Mouse (Mus musculus) G1E (cell line): Measurements from ENCODE around the gene Oxct2a. TPM values are rescaled to one million over a fixed set of nuclear protein-coding genes. Genes with fewer than 3 reads are reported as not detected.
"Not testable (repeated sequence)": the region's sequence is repeated elsewhere in the genome, so short reads cannot be mapped to it uniquely, and the experiment has no call there.

Experiments
- ATAC-seq: 2 replicates; pipeline ENCODE4 v1.8.0; 2016; ENCODE audit warnings: mild to moderate bottlenecking; ENCODE audit not compliant: insufficient number of reproducible peaks, poor library complexity, low FRiP score, severe bottlenecking; ENCODE audit errors: extremely low read depth
- DNase-seq: peaks from one replicate; pipeline ENCODE4 v3.0.0; 2012; ENCODE audit warnings: low spot score
- H3K27me3 ChIP-seq: 2 replicates; pipeline ENCODE4 v1.6.1; 2012; ENCODE audit warnings: mild to moderate bottlenecking, low read length, inconsistent platforms; ENCODE audit not compliant: insufficient read depth
- H3K36me3 ChIP-seq: replicated peaks from 2 replicates; pipeline ENCODE3; 2012; ENCODE audit warnings: mild to moderate bottlenecking, inconsistent platforms
- H3K4me1 ChIP-seq: 2 replicates; pipeline ENCODE4 v1.6.1; 2012; ENCODE audit warnings: low read depth, low read length, inconsistent platforms, mixed read lengths; ENCODE audit not compliant: insufficient read depth
- H3K4me3 ChIP-seq: 2 replicates; pipeline ENCODE4 v1.5.1; 2012; ENCODE audit warnings: low read depth, mild to moderate bottlenecking, inconsistent platforms, low read length, moderate library complexity, mixed read lengths
- H3K9me3 ChIP-seq: replicated peaks from 2 replicates; pipeline ENCODE4 v1.6.1; 2012; ENCODE audit warnings: inconsistent platforms
- CTCF ChIP-seq: IDR thresholded peaks from 2 replicates; pipeline ENCODE4 v1.5.1; 2012; ENCODE audit warnings: low read depth, low read length, inconsistent platforms, mixed read lengths
- GATA1 ChIP-seq: IDR thresholded peaks from 2 replicates; pipeline ENCODE4 v1.6.1; 2012; ENCODE audit warnings: borderline replicate concordance, low read length, inconsistent platforms, mixed read lengths
- GATA2 ChIP-seq: IDR thresholded peaks from 2 replicates; pipeline ENCODE4 v1.6.1; 2012; ENCODE audit warnings: low read depth, low read length, inconsistent platforms, borderline replicate concordance
- POLR2AphosphoS5 ChIP-seq: IDR thresholded peaks from 2 replicates; pipeline ENCODE4 v1.6.1; 2012; ENCODE audit warnings: low read depth, low read length, inconsistent platforms; ENCODE audit not compliant: insufficient replicate concordance
- TAL1 ChIP-seq: conservative IDR thresholded peaks from 2 replicates; pipeline ENCODE4 v1.6.1; 2012; ENCODE audit warnings: low read depth, low read length, inconsistent platforms, mixed read lengths
- polyA plus RNA-seq: library from polyadenylated mRNA; stranded (reverse); fragments of >175 nt; gene quantifications from 2 replicates; pipeline ENCODE4 v1.2.3, GENCODE M21; 2012
- total RNA-seq, 2 experiments: library from RNA; stranded (forward) in 1 of 2; stranded (reverse) in 1 of 2; fragments of 200-1000 nt in 1 of 2; fragments of >200 nt in 1 of 2; fragmentation: Nextera tagmentation in 1 of 2; gene quantifications; 2 replicates each; pipeline ENCODE4 v1.2.3; 2014 to 2017

Oxct2a gene
- total and polyA plus RNA-seq, 3 experiments = 0.33 TPM; not detected in 2

- DNase-seq (no peak), ATAC-seq (no peak)
- no peak overlapping the region for H3K4me3 ChIP-seq
- peaks cover 92% of the 10 kb centered on the region for H3K36me3 ChIP-seq
- peaks cover 12% of the 10 kb centered on the region for H3K9me3 ChIP-seq
- peaks cover 29% of the 10 kb centered on the region for H3K4me1 ChIP-seq
- TF ChIP-seq TAL1 = no peak
- TF ChIP-seq GATA1 = no peak
- no peak for TF ChIP-seq GATA2
- TF ChIP-seq CTCF = no peak
- no peak for TF ChIP-seq POLR2AphosphoS5
- no peaks in the 10 kb centered on the region for H3K27me3 ChIP-seq
These were observed 24.3 kb downstream of the Oxct2a start for GRCm38 (mm10) chr4:123298980-123299670.

DNA sequence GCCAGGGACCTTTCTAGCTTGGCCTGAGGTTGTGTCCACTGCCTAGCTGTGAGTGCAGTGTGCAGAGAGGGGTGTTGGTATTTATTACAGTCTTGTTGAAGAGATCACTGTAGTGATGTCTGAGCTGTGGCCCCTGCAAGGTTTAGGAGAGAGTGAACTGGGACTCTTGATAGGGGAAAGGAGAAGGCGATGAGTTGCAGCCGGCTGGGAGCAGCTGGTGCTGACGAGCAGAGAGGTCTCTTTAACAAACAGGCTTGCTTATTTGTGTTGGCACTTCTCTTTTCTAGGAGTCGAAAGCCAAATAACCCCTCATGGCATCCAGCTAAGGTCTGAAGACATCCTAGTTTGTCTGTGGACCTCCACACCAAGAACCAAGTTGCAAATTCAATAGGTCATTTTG is 25.2 kb downstream of the Oxct2a start:
- ATAC-seq = no peak
- TF ChIP-seq POLR2AphosphoS5 (no peak), CTCF (no peak), GATA2 (no peak), TAL1 (no peak), GATA1 (no peak)
- peaks cover 92% of the 10 kb centered on the region for H3K36me3 ChIP-seq
- H3K4me1 ChIP-seq = peaks cover 32% of the 10 kb centered on the region
- peaks cover 3% of the 10 kb centered on the region for H3K9me3 ChIP-seq
- no peak for DNase-seq
- no peak overlapping the region for H3K4me3 ChIP-seq
- no peaks in the 10 kb centered on the region for H3K27me3 ChIP-seq

DNA sequence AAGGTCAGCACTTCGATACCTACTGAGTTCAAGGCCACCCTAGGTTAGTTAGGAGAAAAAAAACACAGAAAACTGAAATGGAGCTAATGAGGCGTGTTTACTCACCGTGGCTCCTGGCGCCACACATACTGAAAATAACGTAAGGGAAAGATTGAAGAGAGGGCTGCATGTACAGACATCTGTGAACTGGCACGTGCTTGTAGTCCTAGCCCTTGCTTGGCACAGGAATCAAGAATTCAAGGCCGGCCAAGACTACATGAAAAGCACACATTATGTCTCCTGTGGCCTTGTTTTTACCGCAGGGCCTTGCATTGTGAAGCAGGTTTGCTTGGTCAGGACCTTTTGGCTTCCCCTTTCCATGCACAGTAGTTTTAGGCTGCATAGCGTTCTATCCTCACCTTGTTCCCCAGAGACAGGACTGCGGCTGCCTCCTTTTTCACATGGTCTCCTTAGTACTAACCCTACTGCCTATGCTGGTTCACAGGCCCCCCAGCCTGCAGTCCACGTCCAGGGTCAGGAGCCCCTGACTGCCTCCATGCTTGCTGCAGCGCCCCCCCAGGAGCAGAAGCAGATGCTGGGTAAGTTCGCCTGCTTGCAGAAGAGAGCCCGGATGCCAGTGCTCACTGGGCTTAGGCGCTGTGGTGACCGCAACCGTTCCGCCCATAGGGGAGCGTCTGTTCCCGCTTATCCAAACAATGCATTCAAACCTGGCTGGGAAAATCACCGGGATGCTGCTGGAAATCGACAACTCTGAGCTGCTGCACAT is 26.1 kb downstream of the Oxct2a start:
- H3K36me3 ChIP-seq = peaks cover 92% of the 10 kb centered on the region

DNA sequence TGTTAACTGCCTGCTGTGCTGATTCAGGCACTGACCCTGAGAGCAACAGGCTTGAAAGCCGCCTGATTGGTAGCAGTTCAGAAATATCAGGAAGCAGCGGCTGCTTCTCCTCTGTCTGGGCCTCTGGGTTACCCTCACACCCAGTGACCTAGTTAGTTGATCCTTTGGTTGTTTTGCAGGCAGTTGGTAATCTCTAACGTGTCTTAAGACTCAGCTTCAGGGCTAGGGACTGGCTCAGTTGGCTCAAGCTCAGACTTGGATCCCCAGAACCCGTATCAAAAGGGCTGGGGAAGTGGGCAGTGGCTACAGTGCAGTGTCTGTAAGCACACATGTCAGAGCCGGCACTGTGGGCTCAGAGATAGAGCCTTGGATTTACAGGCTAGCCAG is 27.3 kb downstream of the Oxct2a start:
- TF ChIP-seq TAL1 (no peak), POLR2AphosphoS5 (no peak), GATA2 (no peak), GATA1 (no peak), CTCF (no peak)
- Histone ChIP-seq H3K4me1 (peaks cover 42% of the 10 kb centered on the region), H3K4me3 (no peak overlapping the region), H3K9me3 (no peaks in the 10 kb centered on the region), H3K27me3 (no peaks in the 10 kb centered on the region), H3K36me3 (peaks cover 95% of the 10 kb centered on the region)
- DNase-seq (no peak), ATAC-seq (no peak)

More for the DNA sequence above, 26.1 kb downstream of the Oxct2a start:
- Histone ChIP-seq H3K4me1 (peaks cover 34% of the 10 kb centered on the region), H3K4me3 (no peak overlapping the region), H3K9me3 (no peaks in the 10 kb centered on the region), H3K27me3 (no peaks in the 10 kb centered on the region)
- ATAC-seq (no peak), DNase-seq (no peak)
- TF ChIP-seq POLR2AphosphoS5 = no peak
- TF ChIP-seq GATA2 = no peak
- TF ChIP-seq GATA1 = no peak
- TF ChIP-seq TAL1 = no peak
- no peak for TF ChIP-seq CTCF

- DNase-seq = no peak
- H3K27me3 ChIP-seq = no peaks in the 10 kb centered on the region
- peaks cover 98% of the 10 kb centered on the region for H3K36me3 ChIP-seq
- no peaks in the 10 kb centered on the region for H3K9me3 ChIP-seq
- no peak for ATAC-seq
- peaks cover 47% of the 10 kb centered on the region for H3K4me1 ChIP-seq
- H3K4me3 ChIP-seq = no peak overlapping the region
- no peak for TF ChIP-seq TAL1
- no peak for TF ChIP-seq POLR2AphosphoS5
- no peak for TF ChIP-seq CTCF
- TF ChIP-seq GATA2 = no peak
- TF ChIP-seq GATA1 = no peak
These were observed 27.8 kb downstream of the Oxct2a start for GRCm38 (mm10) chr4:123295516-123296147.

DNA sequence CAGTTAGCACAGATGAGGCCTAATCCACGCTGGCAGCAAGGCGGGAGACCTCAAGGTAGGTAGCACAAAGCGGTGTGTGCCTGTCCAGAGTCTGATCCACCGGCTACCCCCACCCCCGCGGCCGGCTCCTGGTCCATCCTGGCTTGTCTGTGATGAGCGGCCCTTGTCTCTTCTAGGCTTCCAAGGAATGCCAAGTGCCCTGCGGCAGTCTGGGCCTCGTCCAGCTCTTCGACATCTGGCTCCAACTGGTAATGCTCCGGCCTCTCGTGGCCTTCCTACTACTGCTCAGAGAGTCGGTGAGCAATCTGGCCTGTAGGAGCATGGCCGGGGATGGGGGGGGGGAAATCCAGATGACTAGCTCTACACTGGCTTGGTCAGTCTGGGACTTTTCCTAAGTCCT is 28.4 kb downstream of the Oxct2a start:
- not testable (repeated sequence) for ATAC-seq, H3K4me3 ChIP-seq
- peaks cover 97% of the 10 kb centered on the region for H3K36me3 ChIP-seq

More for the DNA sequence above, 28.4 kb downstream of the Oxct2a start:
- peaks cover 48% of the 10 kb centered on the region for H3K4me1 ChIP-seq
- not testable (repeated sequence) for DNase-seq, H3K9me3 ChIP-seq, H3K27me3 ChIP-seq
